Mouse (Mus musculus) liver, postnatal 0 days (tissue): Measurements from ENCODE around the gene Taf4.

Source experiments
- CTCF ChIP-seq: sonication (generic); IDR thresholded peaks from 2 replicates; pipeline ENCODE4 v1.5.1; 2016; ENCODE audit warnings: antibody characterized with exemption, low read depth
- EP300 ChIP-seq: IDR thresholded peaks from 2 replicates; pipeline ENCODE4 v1.6.1; 2016; ENCODE audit warnings: antibody characterized with exemption, low read depth, mild to moderate bottlenecking

- TF ChIP-seq CTCF (no peak), EP300 (no peak)
These were observed 113.8 kb downstream of the Taf4 start for GRCm38 (mm10) chr2:179862676-179863075.
